ENCODE assay signal across 9 mouse cellular contexts in the genomic region with DNA sequence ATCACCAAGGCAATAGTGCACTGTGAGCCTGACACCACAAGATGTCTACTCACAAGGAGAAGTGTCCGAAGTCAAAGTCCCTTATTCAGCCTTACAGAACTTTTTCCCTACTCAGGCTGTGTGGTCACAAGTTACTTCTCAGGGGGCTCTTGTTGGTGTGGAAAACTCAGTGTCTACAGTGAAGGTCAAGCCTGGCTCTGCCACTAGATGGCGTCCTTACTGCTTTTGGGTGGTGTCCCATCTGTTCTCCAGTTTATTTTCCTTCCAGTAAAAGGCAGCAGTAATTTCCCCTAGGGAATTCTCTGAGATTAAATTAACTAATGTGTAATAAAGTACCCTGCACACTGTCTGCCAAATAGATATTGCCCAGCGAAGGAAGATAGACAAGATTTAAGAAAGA.
DNase-seq lines count a peak whose midpoint lies in the region; ATAC-seq and TF ChIP-seq lines count a peak whose summit lies in the region.
"Had no signal": no experiment of that assay in that cellular context is flagged by ENCODE, and none has a peak within 500 bp of the region (broad histone marks: within the 10 kb centered on the region; RNA-seq: fewer than 3 reads in every experiment).

No protein-coding gene starts in this region.

- H3K27me3 ChIP-seq in kidney, adult 2 months (replicated peaks; ENCODE audit: control insufficient read depth, insufficient read depth, low read length): no peaks in the 10 kb centered on the region
- no peaks in the 10 kb centered on the region for H3K27me3 ChIP-seq in kidney, embryonic 14.5 days (ENCODE audit: control insufficient read depth, insufficient read depth, low read length)

- no peak overlapping the region for H3K9ac ChIP-seq in kidney, embryonic 14.5 days (ENCODE audit: low read depth, low read length)

- no peak overlapping the region for H3K4me2 ChIP-seq in kidney, embryonic 14.5 days (replicated peaks; ENCODE audit: low read depth, low read length)

- H3K9me3 ChIP-seq in kidney, embryonic 14.5 days (ENCODE audit: control insufficient read depth, low read length): no peaks in the 10 kb centered on the region

- WGBS in kidney, adult 2 months: 54% methylated on average over 3 of the region's 3 CpGs
- WGBS in kidney, embryonic 14.5 days: 59% methylated on average over 3 of the region's 3 CpGs

- intact Hi-C loops in gastrocnemius, adult 2 months (cut with DNase I): no loop called here

- no peak for ATAC-seq in kidney, embryonic 14.5 days (ENCODE audit: low FRiP score, low TSS enrichment)
- no peak for ATAC-seq in CD4-positive, CD25-positive, alpha-beta regulatory T cell, adult 4 months

- peak; percentile 36; the same call in 1 of the 2 replicates for TF ChIP-seq CTCF in kidney, adult 2 months (conservative IDR thresholded peaks at IDR 0.05; ENCODE audit: insufficient read depth, insufficient read length, low read depth, low read length)
- peak; percentile 75 for TF ChIP-seq CTCF in layer of hippocampus, adult 2 months (conservative IDR thresholded peaks at IDR 0.05)
- no peak; the same call in 1 of the 2 replicates for TF ChIP-seq CTCF in gastrocnemius, adult 2 months (IDR thresholded peaks at IDR 0.05)

- no peaks in the 10 kb centered on the region for H3K4me1 ChIP-seq in kidney, adult 2 months (ENCODE audit: control insufficient read depth, insufficient read depth, low read length)
- H3K4me1 ChIP-seq in kidney, embryonic 14.5 days (ENCODE audit: control insufficient read depth, insufficient read depth, low read length): no peaks in the 10 kb centered on the region

- H3K36me3 ChIP-seq in kidney, adult 2 months (ENCODE audit: control insufficient read depth, insufficient read depth, low read length): no peaks in the 10 kb centered on the region
- no peaks in the 10 kb centered on the region for H3K36me3 ChIP-seq in kidney, embryonic 14.5 days (ENCODE audit: control insufficient read depth, insufficient read depth, low read length)

- H3K4me3 ChIP-seq in kidney, adult 2 months (ENCODE audit: insufficient read depth, low read depth, low read length): no peak overlapping the region
- no peak overlapping the region for H3K4me3 ChIP-seq in kidney, embryonic 14.5 days (ENCODE audit: low read length)
- H3K4me3 ChIP-seq in layer of hippocampus, adult 2 months: no peak overlapping the region
- H3K4me3 ChIP-seq in gastrocnemius, adult 2 months: no peak overlapping the region
- H3K4me3 ChIP-seq: myocyte had no signal

- no peak for TF ChIP-seq POLR2A in kidney, adult 2 months (IDR thresholded peaks at IDR 0.05; ENCODE audit: low read depth, low read length)

- no peak overlapping the region for H3K27ac ChIP-seq in kidney, adult 2 months (ENCODE audit: insufficient read depth, low read depth, low read length)
- no peak overlapping the region for H3K27ac ChIP-seq in kidney, embryonic 14.5 days (ENCODE audit: low read depth, low read length)
- H3K27ac ChIP-seq in layer of hippocampus, adult 2 months: no peak overlapping the region
- H3K27ac ChIP-seq in gastrocnemius, adult 2 months: no peak overlapping the region

- no peak for DNase-seq in kidney, adult 2 months
- DNase-seq in B cell, adult 2 months: peak; percentile 2 to 9
- peak; percentile 31 for DNase-seq in WW6 (ENCODE audit: low read depth, low spot score)
- DNase-seq in layer of hippocampus, adult 2 months (ENCODE audit: low spot score in 2 of 2): peak; percentile 3 to 39
- peak; percentile 28 for DNase-seq in right cerebral cortex, postnatal 14 days
- no peak for DNase-seq in gastrocnemius, adult 2 months

Comparison
In these comparisons a context has a peak if more than half of its experiments do, and no peak if none do; other contexts are left out.
1. DNase-seq: peak in B cell, adult 2 months (2 of 2), WW6 (single experiment), layer of hippocampus, adult 2 months (2 of 2) and right cerebral cortex, postnatal 14 days (single experiment); none in kidney, adult 2 months (single experiment) and gastrocnemius, adult 2 months (single experiment).